Mouse (Mus musculus): ENCODE results near the gene Gpr18.

DNA sequence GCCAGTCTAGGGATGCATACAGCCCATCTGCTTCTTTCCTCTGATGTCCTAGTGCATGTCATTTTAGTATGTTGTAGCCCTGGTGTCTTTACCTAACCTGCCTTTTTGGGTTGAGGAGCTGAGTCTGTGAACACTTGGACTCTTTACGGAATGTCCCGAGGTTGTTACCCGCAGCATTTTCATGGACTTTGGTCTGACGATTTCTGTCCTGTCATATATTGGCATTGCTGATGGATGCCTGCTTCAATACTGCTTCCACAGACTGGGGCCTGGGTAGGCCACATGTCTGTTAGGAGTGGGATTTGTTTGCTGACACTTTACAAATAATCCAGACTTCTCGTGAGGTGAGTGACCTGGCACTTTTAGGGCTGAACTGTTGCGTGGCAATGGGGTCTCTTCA is 21.8 kb downstream of the Gpr18 start:
- TF ChIP-seq CTCF (IDR thresholded peaks at IDR 0.05; ENCODE audit: extremely low read depth, insufficient read depth, insufficient read length, insufficient replicate concordance) (no peak), POLR2A (IDR thresholded peaks at IDR 0.05; ENCODE audit: low read depth, low read length) (no peak)
